Comparison of ENCODE assay signal across 10 mouse cellular contexts in the genomic region with DNA sequence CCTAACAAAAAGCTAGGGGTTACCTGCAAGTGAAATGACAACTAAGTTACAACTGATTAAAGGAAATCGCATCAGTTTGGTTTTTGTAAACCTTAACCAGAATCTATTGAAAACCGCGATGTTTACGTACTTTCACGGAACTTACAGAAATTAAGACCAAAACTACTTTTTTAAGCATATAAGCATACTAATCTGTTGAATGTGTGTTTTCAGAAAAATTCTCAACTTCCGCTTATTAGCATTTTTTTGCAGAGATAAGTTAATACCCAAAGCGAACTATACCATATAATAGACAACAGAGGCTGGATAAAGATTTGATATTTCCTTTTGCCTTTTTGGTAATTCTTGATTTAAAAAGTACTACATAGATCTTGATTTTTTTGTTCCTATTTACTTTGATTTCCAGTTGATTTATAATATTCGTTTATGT. TPM values are rescaled to one million over a fixed set of nuclear protein-coding genes. Genes with fewer than 3 reads are reported as not detected.
DNase-seq lines count a peak whose midpoint lies in the region; ATAC-seq and TF ChIP-seq lines count a peak whose summit lies in the region.
"Had no signal": no experiment of that assay in that cellular context is flagged by ENCODE, and none has a peak within 500 bp of the region (broad histone marks: within the 10 kb centered on the region; RNA-seq: fewer than 3 reads in every experiment).

No protein-coding gene starts in this region.

- H3K4me1 ChIP-seq in lung, adult 2 months (ENCODE audit: control insufficient read depth, insufficient read depth, low read length): peaks cover 9% of the 10 kb centered on the region
- peaks cover 15% of the 10 kb centered on the region for H3K4me1 ChIP-seq in embryonic facial prominence, embryonic 13.5 days
- no peaks in the 10 kb centered on the region for H3K4me1 ChIP-seq in intestine, postnatal 0 days (replicated peaks; ENCODE audit: control insufficient read depth, insufficient read depth, low read length)
- peaks cover 20% of the 10 kb centered on the region for H3K4me1 ChIP-seq in neural tube, embryonic 15.5 days

- ATAC-seq in embryonic facial prominence, embryonic 13.5 days (ENCODE audit: insufficient number of reproducible peaks, insufficient read depth, low FRiP score, low TSS enrichment, low read depth): no peak
- ATAC-seq in intestine, postnatal 0 days: no peak
- no peak for ATAC-seq in neural tube, embryonic 15.5 days (ENCODE audit: low FRiP score)

- WGBS in lung, adult 2 months: 16% methylated on average over 8 of the region's 8 CpGs
- 12% methylated on average over 8 of the region's 8 CpGs for WGBS in embryonic facial prominence, embryonic 13.5 days
- WGBS in intestine, postnatal 0 days: 8% methylated on average over 8 of the region's 8 CpGs
- 19% methylated on average over 8 of the region's 8 CpGs for WGBS in neural tube, embryonic 15.5 days

- H3K9ac ChIP-seq in embryonic facial prominence, embryonic 13.5 days: peak overlapping the region; percentile 98
- peak overlapping the region; percentile 96 for H3K9ac ChIP-seq in intestine, postnatal 0 days (ENCODE audit: low read depth, low read length)
- peak overlapping the region; percentile 88 for H3K9ac ChIP-seq in neural tube, embryonic 15.5 days (replicated peaks)

- peaks cover 7% of the 10 kb centered on the region; the same call in 1 of the 2 replicates for H3K36me3 ChIP-seq in embryonic facial prominence, embryonic 13.5 days
- H3K36me3 ChIP-seq in intestine, postnatal 0 days (ENCODE audit: control insufficient read depth, insufficient read depth): no peaks in the 10 kb centered on the region
- H3K36me3 ChIP-seq in neural tube, embryonic 15.5 days: no peaks in the 10 kb centered on the region

- no peak for TF ChIP-seq POLR2A in lung, adult 2 months (IDR thresholded peaks at IDR 0.05; ENCODE audit: borderline replicate concordance, extremely low read depth, low read depth, low read length)

- no peaks in the 10 kb centered on the region for H3K27me3 ChIP-seq in embryonic facial prominence, embryonic 13.5 days
- no peaks in the 10 kb centered on the region for H3K27me3 ChIP-seq in intestine, postnatal 0 days (replicated peaks; ENCODE audit: control insufficient read depth, insufficient read depth, low read length)
- no peaks in the 10 kb centered on the region for H3K27me3 ChIP-seq in neural tube, embryonic 15.5 days (replicated peaks)

- DNase-seq in lung, adult 2 months: no peak
- no peak for DNase-seq in lung, postnatal 36 days
- no peak for DNase-seq in adrenal gland, adult 18-20 months (ENCODE audit: low spot score in 2 of 2)
- no peak for DNase-seq in cerebellum, adult 11-12 months
- no peak for DNase-seq in ovary, adult 18-20 months (ENCODE audit: low spot score)
- DNase-seq: adrenal gland, postnatal 14 days; kidney, postnatal 4 days had no signal

- TF ChIP-seq CTCF in lung, adult 2 months (IDR thresholded peaks at IDR 0.05; ENCODE audit: insufficient read depth, low read length): no peak
- no peak for TF ChIP-seq CTCF in intestine, postnatal 0 days (IDR thresholded peaks at IDR 0.05; ENCODE audit: low read depth)

- H3K27ac ChIP-seq in embryonic facial prominence, embryonic 13.5 days: no peak overlapping the region
- H3K27ac ChIP-seq in intestine, postnatal 0 days (ENCODE audit: low read depth, low read length): peak overlapping the region; percentile 99
- peak overlapping the region; percentile 93; the same call in 1 of the 2 replicates for H3K27ac ChIP-seq in neural tube, embryonic 15.5 days (replicated peaks)

- peak overlapping the region; percentile 80 for H3K4me2 ChIP-seq in embryonic facial prominence, embryonic 13.5 days
- peak overlapping the region; percentile 92 for H3K4me2 ChIP-seq in intestine, postnatal 0 days (replicated peaks; ENCODE audit: low read depth)
- peak overlapping the region; percentile 84 for H3K4me2 ChIP-seq in neural tube, embryonic 15.5 days

- H3K9me3 ChIP-seq in embryonic facial prominence, embryonic 13.5 days: no peaks in the 10 kb centered on the region
- H3K9me3 ChIP-seq in intestine, postnatal 0 days (ENCODE audit: control insufficient read depth): no peaks in the 10 kb centered on the region
- no peaks in the 10 kb centered on the region for H3K9me3 ChIP-seq in neural tube, embryonic 15.5 days (replicated peaks)

- peak overlapping the region; percentile 96 for H3K4me3 ChIP-seq in lung, adult 2 months (replicated peaks; ENCODE audit: extremely low read depth, low read depth, low read length)
- peak overlapping the region; percentile 94 for H3K4me3 ChIP-seq in embryonic facial prominence, embryonic 13.5 days
- H3K4me3 ChIP-seq in intestine, postnatal 0 days (ENCODE audit: low read depth, low read length): peak overlapping the region; percentile 89
- peak overlapping the region; percentile 83 for H3K4me3 ChIP-seq in neural tube, embryonic 15.5 days (replicated peaks)

RNA-seq across cellular contexts. Expression of gene Zbtb44, which starts 1.0 kb away (rescaled TPM):
- polyA plus RNA-seq in lung, adult 2 months (2012; rRNA removed): 5.9 and 8.2 TPM in 2 replicates
- 6.5 TPM in 2 replicates for polyA plus RNA-seq in embryonic facial prominence, embryonic 13.5 days (2015; fragmentation: Nextera tagmentation; extraction: Ambion mirVana)
- 5.4 and 6.7 TPM in 2 replicates for polyA plus RNA-seq in intestine, postnatal 0 days (2015; fragmentation: Nextera tagmentation; extraction: Ambion mirVana)
- 3.5 and 5.1 TPM in 2 replicates for polyA plus RNA-seq in neural tube, embryonic 15.5 days (2015; fragmentation: Nextera tagmentation; extraction: Ambion mirVana)
- 10 to 100 TPM; 27.0 to 55.9 TPM for total RNA-seq in adrenal gland, adult 18-20 months (2021)
